Mouse (Mus musculus): Measurements from ENCODE around the gene Nkx1-2.
A peak's percentile ranks its signal among the peaks of the same experiment; 100 is the strongest.

Gene Nkx1-2

GRCm38 (mm10) chr7:132568817-132569216 lies 30.6 kb downstream of the Nkx1-2 start:
- DNase-seq (ENCODE audit: low read depth in 2 of 2, low spot score in 2 of 2): peak in 1 of 2 experiments; percentile 32

- DNase-seq (ENCODE audit: low read depth in 2 of 2, low spot score in 2 of 2): no peak
Measured at GRCm38 (mm10) chr7:132565831-132566230, 33.6 kb downstream of the Nkx1-2 start.

GRCm38 (mm10) chr7:132559138-132559766 lies 40.2 kb downstream of the Nkx1-2 start:
- no peak for DNase-seq (ENCODE audit: low read depth in 2 of 2, low spot score in 2 of 2)

GRCm38 (mm10) chr7:132558141-132558736 lies 41.2 kb downstream of the Nkx1-2 start:
- no peak for DNase-seq (ENCODE audit: low read depth in 2 of 2, low spot score in 2 of 2)

- no peak for DNase-seq (ENCODE audit: low read depth in 2 of 2, low spot score in 2 of 2)
Measured at GRCm38 (mm10) chr7:132556575-132556974, 42.9 kb downstream of the Nkx1-2 start.

- no peak for DNase-seq (ENCODE audit: low read depth in 2 of 2, low spot score in 2 of 2)
Measured at GRCm38 (mm10) chr7:132555911-132556310, 43.5 kb downstream of the Nkx1-2 start.

GRCm38 (mm10) chr7:132554091-132554490 lies 45.3 kb downstream of the Nkx1-2 start:
- no peak for DNase-seq (ENCODE audit: low read depth in 2 of 2, low spot score in 2 of 2)

- peak; percentile 92 to 95 for DNase-seq (ENCODE audit: low read depth in 2 of 2, low spot score in 2 of 2)
Measured at GRCm38 (mm10) chr7:132551351-132552126, 47.9 kb downstream of the Nkx1-2 start.

- DNase-seq (ENCODE audit: low read depth in 2 of 2, low spot score in 2 of 2): no peak
Measured at GRCm38 (mm10) chr7:132547126-132547525, 52.3 kb downstream of the Nkx1-2 start.
